Mouse (Mus musculus) kidney, adult 2 months (tissue): ENCODE data around the gene H2-M10.2.

Experiments used
- CTCF ChIP-seq: fragments of 200-500 bp; conservative IDR thresholded peaks from 2 replicates; pipeline ENCODE4 v1.5.1; 2011; ENCODE audit warnings: low read depth, mild to moderate bottlenecking, control low read depth, low read length, moderate library complexity, mixed read lengths; ENCODE audit not compliant: insufficient read depth, insufficient read length
- POLR2A ChIP-seq: fragments of 200-500 bp; IDR thresholded peaks from one replicate; pipeline ENCODE4 v1.6.1; 2011; ENCODE audit warnings: low read depth, low read length, control low read depth

DNA sequence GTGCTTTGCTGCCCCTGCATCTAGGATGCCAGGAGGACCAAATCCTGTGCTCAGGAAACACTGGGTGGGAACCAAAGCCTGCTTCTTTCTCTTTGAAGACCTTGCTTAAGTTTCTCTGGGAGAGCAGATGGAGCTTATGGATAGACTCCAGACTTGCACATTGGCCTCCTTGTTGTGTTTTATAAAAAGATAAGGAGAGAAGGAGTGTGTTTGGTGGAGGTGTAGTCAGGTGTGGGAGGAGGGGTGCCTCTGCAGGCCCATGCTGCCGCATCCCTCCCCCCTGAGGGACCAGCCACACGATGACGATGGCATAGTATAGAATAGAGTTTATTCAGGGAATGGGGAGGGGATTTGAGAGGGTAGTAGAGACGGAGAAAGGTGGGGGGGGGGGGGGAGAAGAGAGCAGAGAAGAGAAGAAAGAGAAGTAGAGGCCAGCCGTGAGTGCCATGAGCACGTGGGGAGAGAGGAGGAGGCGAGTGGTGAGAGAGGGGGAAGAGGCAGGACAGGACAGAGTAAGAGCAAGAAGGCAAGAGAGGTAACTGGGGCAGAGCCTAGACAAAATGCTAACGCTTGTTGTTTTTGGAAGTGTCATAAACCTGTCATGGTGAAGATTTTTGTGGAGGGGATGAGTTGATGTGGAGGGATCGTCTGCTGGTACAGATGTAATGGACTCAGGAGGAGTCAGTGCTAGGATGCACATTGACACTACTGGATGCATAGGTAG, 13.5 kb downstream of the H2-M10.2 start:
- no peak for TF ChIP-seq POLR2A
- no peak for TF ChIP-seq CTCF
